8 mouse cellular contexts compared by ENCODE assay signal in the genomic region with DNA sequence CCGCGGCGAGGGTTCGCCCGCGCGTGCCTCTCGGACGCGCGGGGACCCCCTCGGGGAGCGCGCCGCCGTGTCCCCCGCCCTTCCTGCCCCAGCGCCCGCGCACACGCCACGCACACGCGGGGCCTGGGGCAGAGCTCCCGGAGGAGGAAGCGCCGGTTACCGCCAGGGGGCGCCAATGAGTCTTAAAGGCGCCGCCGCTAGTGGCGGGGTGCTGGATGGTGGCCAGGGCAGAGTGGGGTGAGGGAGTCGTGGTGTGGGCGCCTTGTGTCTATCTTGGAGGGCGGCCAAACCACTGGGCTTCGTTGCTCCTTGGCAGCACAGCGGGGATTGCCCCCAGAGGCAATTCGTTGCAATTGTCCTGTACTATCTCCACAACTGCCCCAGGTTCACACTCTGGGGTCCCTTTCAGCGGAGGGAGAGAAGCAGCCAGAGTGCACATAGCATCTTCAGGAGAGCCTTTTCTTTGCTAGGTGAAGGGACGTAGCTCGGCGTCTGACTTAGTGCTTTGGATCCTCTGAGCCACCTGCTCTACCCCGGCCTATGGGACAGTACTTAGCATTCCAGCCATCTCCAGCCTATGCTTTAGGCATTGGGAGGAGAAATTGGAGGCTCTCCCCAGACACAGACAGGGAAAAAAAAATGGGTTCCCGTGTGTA. TPM values are rescaled to one million over a fixed set of nuclear protein-coding genes. Genes with fewer than 3 reads are reported as not detected.
DNase-seq lines count a peak whose midpoint lies in the region; ATAC-seq lines count a peak whose summit lies in the region.

No protein-coding gene starts in this region.

- peak; percentile 88 for DNase-seq in Muller cell, postnatal 12 days (ENCODE audit: inconsistent ontology term)
- peak; percentile 97 to 99 for DNase-seq in cerebellum, postnatal 10 days
- peak; percentile 81 to 83 for DNase-seq in frontal cortex, postnatal 14 days (ENCODE audit: low spot score in 2 of 2)
- DNase-seq in layer of hippocampus, postnatal 36 days = peak; percentile 87 to 91
- peak; percentile 83 for DNase-seq in lung, postnatal 25 days (ENCODE audit: low spot score)
- peak; percentile 71 for DNase-seq in retina, adult 2 months (ENCODE audit: low read depth, low spot score)
- peak; percentile 90 for DNase-seq in thymus, postnatal 25 days

- WGBS in hindbrain, embryonic 13.5 days = 2% methylated on average over 36 of the region's 45 CpGs

- peak; percentile 81 for ATAC-seq in hindbrain, embryonic 13.5 days (ENCODE audit: low FRiP score)

- H3K4me3 ChIP-seq in hindbrain, embryonic 13.5 days = peak overlapping the region; percentile 69

- peak overlapping the region; percentile 83 for H3K9ac ChIP-seq in hindbrain, embryonic 13.5 days

- no peaks in the 10 kb centered on the region for H3K36me3 ChIP-seq in hindbrain, embryonic 13.5 days

- H3K27ac ChIP-seq in hindbrain, embryonic 13.5 days = peak overlapping the region; percentile 92

- peaks cover 9% of the 10 kb centered on the region; the same call in 1 of the 2 replicates for H3K27me3 ChIP-seq in hindbrain, embryonic 13.5 days

- peaks cover 41% of the 10 kb centered on the region for H3K4me1 ChIP-seq in hindbrain, embryonic 13.5 days (replicated peaks)

- H3K4me2 ChIP-seq in hindbrain, embryonic 13.5 days = peak overlapping the region; percentile 87

- H3K9me3 ChIP-seq in hindbrain, embryonic 13.5 days = no peaks in the 10 kb centered on the region

RNA-seq across cellular contexts. Expression of gene Itpk1, which starts 0.6 kb away (rescaled TPM):
- polyA plus RNA-seq in hindbrain, embryonic 13.5 days (2015; fragmentation: Nextera tagmentation; extraction: Ambion mirVana) = 23.0 and 23.4 TPM in 2 replicates
- total RNA-seq in layer of hippocampus, postnatal 36 days (2021) = 10 to 100 TPM; 64.3 to 64.8 TPM

RNA-seq across cellular contexts. Expression of gene Moap1, which starts 38.1 kb away (rescaled TPM):
- 51.7 and 54.3 TPM in 2 replicates for polyA plus RNA-seq in hindbrain, embryonic 13.5 days (2015; fragmentation: Nextera tagmentation; extraction: Ambion mirVana)
- 10 to 100 TPM; 26.1 to 26.5 TPM for total RNA-seq in layer of hippocampus, postnatal 36 days (2021)

RNA-seq across cellular contexts. Expression of gene Tmem251, which starts 38.2 kb away (rescaled TPM):
- 11.5 and 12.2 TPM in 2 replicates for polyA plus RNA-seq in hindbrain, embryonic 13.5 days (2015; fragmentation: Nextera tagmentation; extraction: Ambion mirVana)
- total RNA-seq in layer of hippocampus, postnatal 36 days (2021) = 1 to 10 TPM; 5.0 to 6.0 TPM

RNA-seq across cellular contexts. Expression of gene Gm28051, which starts 52.2 kb away (rescaled TPM):
- not detected in 2 replicates for polyA plus RNA-seq in hindbrain, embryonic 13.5 days (2015; fragmentation: Nextera tagmentation; extraction: Ambion mirVana)
- total RNA-seq in layer of hippocampus, postnatal 36 days (2021) = not detected

RNA-seq across cellular contexts. Expression of gene Gon7, which starts 52.3 kb away (rescaled TPM):
- polyA plus RNA-seq in hindbrain, embryonic 13.5 days (2015; fragmentation: Nextera tagmentation; extraction: Ambion mirVana) = 53.2 and 55.3 TPM in 2 replicates
- total RNA-seq in layer of hippocampus, postnatal 36 days (2021) = 10 to 100 TPM; 13.2 to 14.4 TPM

Comparison
In these comparisons a context has a peak if more than half of its experiments do, and no peak if none do; other contexts are left out.
1. Peak in every context shown above with its lines: DNase-seq, ATAC-seq, H3K4me3 ChIP-seq and H3K27ac ChIP-seq.